Mouse (Mus musculus) ES-E14 (cell line): ENCODE data around the gene Dmpk.

Experiments used
- CHD2 ChIP-seq: IDR thresholded peaks from 2 replicates; pipeline ENCODE4 v1.6.1; 2014; ENCODE audit warnings: mild to moderate bottlenecking, low read depth, low read length, inconsistent platforms
- HCFC1 ChIP-seq: IDR thresholded peaks from 2 replicates; pipeline ENCODE4 v1.6.1; 2012; ENCODE audit warnings: low read length, inconsistent platforms, borderline replicate concordance; ENCODE audit not compliant: insufficient read depth
- MAFK ChIP-seq: IDR thresholded peaks from 2 replicates; pipeline ENCODE4 v1.6.1; 2014; ENCODE audit warnings: mild to moderate bottlenecking, low read depth, low read length, inconsistent platforms; ENCODE audit not compliant: insufficient read depth
- ZC3H11A ChIP-seq: IDR thresholded peaks from 2 replicates; pipeline ENCODE4 v1.6.1; 2012; ENCODE audit warnings: low read depth, mild to moderate bottlenecking, inconsistent platforms, low read length, borderline replicate concordance
- ZNF384 ChIP-seq: IDR thresholded peaks from 2 replicates; pipeline ENCODE4 v1.6.1; 2012; ENCODE audit warnings: low read depth, low read length, inconsistent platforms

DNA sequence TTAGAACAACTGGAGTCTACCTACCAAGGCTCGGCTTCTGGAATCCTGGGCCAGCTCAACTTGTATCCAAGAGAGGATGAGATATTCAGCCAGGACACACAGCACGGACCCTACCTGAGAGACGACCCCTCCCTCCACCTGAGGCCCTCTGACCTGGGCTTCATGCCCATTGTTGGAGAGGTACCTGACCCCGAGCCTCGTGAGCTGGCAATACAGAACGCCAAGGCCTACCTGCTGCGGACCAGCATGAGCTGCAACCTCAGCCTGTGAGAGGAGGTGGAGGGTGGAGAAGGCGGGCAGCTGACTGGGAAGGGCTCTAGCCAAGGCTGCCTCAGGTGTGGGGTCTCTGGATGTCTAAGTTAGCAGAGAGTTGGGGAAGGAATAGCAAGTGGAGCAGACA, 28.5 kb upstream of the Dmpk start:
- no peak for TF ChIP-seq ZC3H11A
- no peak for TF ChIP-seq CHD2
- no peak for TF ChIP-seq ZNF384
- TF ChIP-seq MAFK: no peak
- TF ChIP-seq HCFC1: no peak
